20 mouse cellular contexts compared by ENCODE assay signal in the genomic region with DNA sequence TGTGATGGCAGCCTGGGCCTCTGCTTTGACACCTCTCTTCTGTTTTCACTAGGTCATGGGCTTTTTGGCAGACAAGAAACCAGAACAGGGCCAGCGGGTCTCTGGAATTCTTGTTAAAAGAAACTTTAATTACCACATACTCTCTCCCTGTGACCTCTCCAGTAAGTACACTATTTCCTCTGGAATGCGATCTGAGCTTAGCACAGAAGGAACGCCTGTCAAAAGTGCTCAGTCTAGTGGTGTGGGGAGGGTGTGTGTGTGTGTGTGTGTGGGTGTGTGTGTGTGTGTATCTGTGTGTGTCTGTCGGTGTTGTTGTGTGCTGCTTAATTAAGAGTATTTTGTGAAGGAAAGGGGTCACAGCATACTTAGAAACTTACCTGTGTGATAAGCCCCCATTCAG.
"Had no signal": no experiment of that assay in that cellular context is flagged by ENCODE, and none has a peak within 500 bp of the region (broad histone marks: within the 10 kb centered on the region; RNA-seq: fewer than 3 reads in every experiment).

No protein-coding gene starts in this region.

- H3K4me2 ChIP-seq: intestine, embryonic 15.5 days; liver, embryonic 13.5 days; midbrain, embryonic 15.5 days; neural tube, embryonic 12.5 days; neural tube, embryonic 15.5 days had no signal

- H3K4me1 ChIP-seq: midbrain, embryonic 10.5 days; midbrain, embryonic 15.5 days; neural tube, embryonic 12.5 days; neural tube, embryonic 15.5 days had no signal

- H3K9me3 ChIP-seq: intestine, embryonic 15.5 days; liver, embryonic 13.5 days; megakaryocyte, embryonic 14.5 days; midbrain, embryonic 10.5 days; midbrain, embryonic 15.5 days; neural tube, embryonic 12.5 days; neural tube, embryonic 15.5 days had no signal

- H3K4me3 ChIP-seq: intestine, embryonic 15.5 days; left cerebral cortex, adult 2 months; liver, embryonic 13.5 days; megakaryocyte, embryonic 14.5 days; midbrain, embryonic 10.5 days; midbrain, embryonic 15.5 days; neural tube, embryonic 12.5 days; neural tube, embryonic 15.5 days had no signal

- H3K27me3 ChIP-seq: intestine, embryonic 15.5 days; liver, embryonic 13.5 days; megakaryocyte, embryonic 14.5 days; midbrain, embryonic 15.5 days; neural tube, embryonic 12.5 days; neural tube, embryonic 15.5 days had no signal

- DNase-seq: kidney, adult 18-20 months; kidney, adult 9 months; kidney, postnatal 25 days; layer of hippocampus, postnatal 36 days; liver, embryonic 13.5 days; lung, adult 2 months; lung, postnatal 36 days; right cerebral cortex, adult 18-20 months; right cerebral cortex, postnatal 14 days; right cerebral cortex, postnatal 4 days; thymus, adult 2 months; thymus, postnatal 25 days had no signal

- ATAC-seq: intestine, embryonic 15.5 days; midbrain, embryonic 15.5 days had no signal

- H3K9ac ChIP-seq: intestine, embryonic 15.5 days; liver, embryonic 13.5 days; midbrain, embryonic 15.5 days; neural tube, embryonic 12.5 days; neural tube, embryonic 15.5 days had no signal

- H3K27ac ChIP-seq: intestine, embryonic 15.5 days; left cerebral cortex, adult 2 months; liver, embryonic 13.5 days; midbrain, embryonic 10.5 days; midbrain, embryonic 15.5 days; neural tube, embryonic 12.5 days; neural tube, embryonic 15.5 days; stomach, postnatal 0 days had no signal
